Mouse (Mus musculus): ENCODE results near the gene Dusp14.

Dusp14 gene

GRCm38 (mm10) chr11:84066927-84067645 lies 2.0 kb downstream of the Dusp14 start:
- DNase-seq (ENCODE audit: low read depth, low spot score), result no peak

GRCm38 (mm10) chr11:84066071-84066481 lies 3.0 kb downstream of the Dusp14 start:
- no peak for DNase-seq (ENCODE audit: low read depth, low spot score)

GRCm38 (mm10) chr11:84063631-84064209 lies 5.3 kb downstream of the Dusp14 start:
- no peak for DNase-seq (ENCODE audit: low read depth, low spot score)

- DNase-seq (ENCODE audit: low read depth, low spot score), result no peak
Measured at GRCm38 (mm10) chr11:84062805-84063204, 6.3 kb downstream of the Dusp14 start.

- DNase-seq (ENCODE audit: low read depth, low spot score), result peak; percentile 87
Measured at GRCm38 (mm10) chr11:84061881-84062280, 7.2 kb downstream of the Dusp14 start.

- no peak for DNase-seq (ENCODE audit: low read depth, low spot score)
Measured at GRCm38 (mm10) chr11:84060635-84061034, 8.4 kb downstream of the Dusp14 start.

GRCm38 (mm10) chr11:84059784-84060183 lies 9.3 kb downstream of the Dusp14 start:
- no peak for DNase-seq (ENCODE audit: low read depth, low spot score)

- DNase-seq (ENCODE audit: low read depth, low spot score), result no peak
Measured at GRCm38 (mm10) chr11:84057418-84057817, 11.6 kb downstream of the Dusp14 start.

GRCm38 (mm10) chr11:84053524-84054163 lies 15.4 kb downstream of the Dusp14 start:
- DNase-seq (ENCODE audit: low read depth, low spot score), result no peak

GRCm38 (mm10) chr11:84053055-84053454 lies 16.0 kb downstream of the Dusp14 start:
- no peak for DNase-seq (ENCODE audit: low read depth, low spot score)

GRCm38 (mm10) chr11:84048411-84048810 lies 20.6 kb downstream of the Dusp14 start:
- DNase-seq (ENCODE audit: low read depth, low spot score), result no peak

- DNase-seq (ENCODE audit: low read depth, low spot score), result no peak
Measured at GRCm38 (mm10) chr11:84047270-84047669, 21.8 kb downstream of the Dusp14 start.

- no peak for DNase-seq (ENCODE audit: low read depth, low spot score)
Measured at GRCm38 (mm10) chr11:84044988-84045387, 24.1 kb downstream of the Dusp14 start.

GRCm38 (mm10) chr11:84042808-84043762 lies 26.0 kb downstream of the Dusp14 start:
- DNase-seq (ENCODE audit: low read depth, low spot score), result peak; percentile 72

- DNase-seq (ENCODE audit: low read depth, low spot score), result no peak
Measured at GRCm38 (mm10) chr11:84040621-84041020, 28.4 kb downstream of the Dusp14 start.

- DNase-seq (ENCODE audit: low read depth, low spot score), result no peak
Measured at GRCm38 (mm10) chr11:84033671-84034070, 35.4 kb downstream of the Dusp14 start.

GRCm38 (mm10) chr11:84032559-84032958 lies 36.5 kb downstream of the Dusp14 start:
- no peak for DNase-seq (ENCODE audit: low read depth, low spot score)

GRCm38 (mm10) chr11:84031971-84032370 lies 37.1 kb downstream of the Dusp14 start:
- DNase-seq (ENCODE audit: low read depth, low spot score), result peak; percentile 68

GRCm38 (mm10) chr11:84028271-84029028 lies 40.6 kb downstream of the Dusp14 start:
- DNase-seq (ENCODE audit: low read depth, low spot score), result no peak

- no peak for DNase-seq (ENCODE audit: low read depth, low spot score)
Measured at GRCm38 (mm10) chr11:84027231-84027630, 41.8 kb downstream of the Dusp14 start.

Data from ZHBTc4 (cell line).